Mouse (Mus musculus): Measurements from ENCODE around the gene Lnx2.
A peak's percentile ranks its signal among the peaks of the same experiment; 100 is the strongest.

Gene Lnx2

DNA sequence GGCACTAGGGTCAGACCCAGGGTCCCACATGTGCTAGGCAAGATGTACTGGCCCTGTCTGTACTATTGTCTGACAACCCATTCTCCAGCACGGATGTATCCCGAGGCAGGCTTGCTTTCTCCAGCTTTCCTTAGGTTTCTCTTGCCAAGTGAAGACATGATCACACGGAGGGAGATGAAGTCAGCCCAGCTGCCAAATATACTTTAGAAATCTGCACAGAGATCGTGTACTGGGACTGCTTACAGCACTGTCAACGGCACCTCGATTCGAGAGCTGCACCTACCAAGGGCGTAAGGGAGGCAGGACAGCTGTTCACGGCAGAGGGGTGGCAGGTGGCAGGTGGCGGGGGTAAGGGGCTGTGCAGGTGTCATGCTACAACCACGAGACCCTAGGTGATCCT, 55.8 kb downstream of the Lnx2 start:
- no peak for DNase-seq (ENCODE audit: low spot score in 2 of 2)

DNA sequence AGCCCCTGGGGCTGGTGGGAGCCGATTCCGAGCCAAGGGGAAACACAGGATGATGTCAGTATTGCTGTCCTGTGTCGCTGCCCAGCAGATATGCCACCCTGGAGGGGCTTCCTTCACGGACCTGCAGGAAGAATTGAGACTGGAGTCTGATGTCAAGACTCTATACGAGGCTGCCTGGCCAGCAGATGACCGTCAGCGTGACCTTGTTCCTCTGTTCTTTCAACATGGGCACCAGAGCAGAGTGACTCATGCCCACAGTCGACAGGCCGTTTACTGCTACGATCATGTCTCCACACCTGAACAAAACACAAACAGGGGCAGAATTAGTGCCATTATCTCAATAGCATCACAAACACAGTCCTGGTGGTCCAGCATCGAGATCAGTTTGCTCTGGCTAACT, 57.6 kb downstream of the Lnx2 start:
- DNase-seq (ENCODE audit: low spot score in 2 of 2), result no peak

GRCm38 (mm10) chr5:147017526-147017925, 58.9 kb downstream of the Lnx2 start:
- no peak for DNase-seq (ENCODE audit: low spot score in 2 of 2)

DNA sequence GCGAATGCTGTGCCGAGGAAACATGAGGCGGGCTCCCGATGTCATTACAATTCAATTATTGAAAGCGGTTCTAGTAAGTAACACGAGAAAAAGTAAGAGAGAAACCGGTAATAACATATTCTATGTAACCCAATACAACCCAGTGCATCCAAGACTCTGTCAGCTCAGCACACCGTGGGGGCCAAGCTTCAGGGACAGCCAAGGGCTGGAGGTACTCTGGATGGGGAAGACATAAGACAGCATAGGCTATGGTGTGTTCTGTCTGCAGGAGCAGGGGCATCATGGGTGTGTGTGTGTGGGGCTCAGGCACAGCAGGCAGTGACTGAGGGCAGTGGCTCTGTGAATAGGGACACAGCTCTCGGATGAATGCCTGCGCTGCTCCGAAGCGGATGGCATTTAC, 59.8 kb downstream of the Lnx2 start:
- DNase-seq (ENCODE audit: low spot score in 2 of 2), result no peak

GRCm38 (mm10) chr5:147015191-147015590, 61.2 kb downstream of the Lnx2 start:
- no peak for DNase-seq (ENCODE audit: low spot score in 2 of 2)

DNA sequence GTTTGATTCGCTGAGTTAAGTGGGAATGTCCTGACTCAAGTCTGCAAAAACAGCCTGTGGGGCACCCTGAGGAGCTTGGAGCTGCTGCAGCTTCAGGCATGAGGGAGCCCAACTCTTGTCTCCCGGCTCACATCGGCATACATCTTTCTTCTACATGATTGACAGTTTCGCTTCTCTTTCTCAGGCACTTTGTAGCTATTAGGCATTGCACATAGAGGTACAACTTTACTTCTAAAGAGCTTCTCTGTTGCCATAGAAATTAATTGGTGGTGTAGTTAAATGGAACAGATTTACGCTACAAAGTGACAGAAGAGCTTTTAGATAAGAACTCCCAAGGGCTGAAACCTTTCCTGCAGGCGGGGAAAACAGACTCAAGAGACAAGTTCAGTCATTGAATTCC, 62.5 kb downstream of the Lnx2 start:
- no peak for DNase-seq (ENCODE audit: low spot score in 2 of 2)

GRCm38 (mm10) chr5:147011333-147011732, 65.1 kb downstream of the Lnx2 start:
- DNase-seq (ENCODE audit: low spot score in 2 of 2), result no peak

GRCm38 (mm10) chr5:147003303-147003702, 73.1 kb downstream of the Lnx2 start:
- DNase-seq (ENCODE audit: low spot score in 2 of 2), result no peak

DNA sequence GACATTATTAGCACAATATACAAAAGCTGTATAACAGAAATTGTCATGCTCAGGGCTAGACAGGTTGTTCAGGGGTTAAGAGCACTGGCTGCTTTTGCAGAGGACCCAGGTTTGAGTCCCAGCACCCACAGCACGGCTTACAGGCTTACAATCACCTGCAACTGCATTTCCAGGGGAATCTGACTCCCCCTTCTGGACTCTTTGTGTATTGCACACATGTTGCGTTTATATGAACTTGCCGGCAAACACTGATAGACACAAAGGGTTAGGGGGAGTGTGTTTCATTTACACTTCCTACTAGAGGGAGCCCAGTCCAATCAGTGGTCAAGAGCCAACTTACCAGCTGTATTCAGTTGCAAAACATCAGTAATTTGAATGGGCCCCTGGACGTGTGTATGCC, 75.1 kb downstream of the Lnx2 start:
- no peak for DNase-seq (ENCODE audit: low spot score in 2 of 2)

- no peak for DNase-seq (ENCODE audit: low spot score in 2 of 2)
Observed at GRCm38 (mm10) chr5:146998802-146999201, 77.6 kb downstream of the Lnx2 start.

GRCm38 (mm10) chr5:146996812-146997211, 79.6 kb downstream of the Lnx2 start:
- DNase-seq (ENCODE audit: low spot score in 2 of 2), result no peak

- no peak for DNase-seq (ENCODE audit: low spot score in 2 of 2)
Observed at GRCm38 (mm10) chr5:146994973-146995372, 81.4 kb downstream of the Lnx2 start.

DNA sequence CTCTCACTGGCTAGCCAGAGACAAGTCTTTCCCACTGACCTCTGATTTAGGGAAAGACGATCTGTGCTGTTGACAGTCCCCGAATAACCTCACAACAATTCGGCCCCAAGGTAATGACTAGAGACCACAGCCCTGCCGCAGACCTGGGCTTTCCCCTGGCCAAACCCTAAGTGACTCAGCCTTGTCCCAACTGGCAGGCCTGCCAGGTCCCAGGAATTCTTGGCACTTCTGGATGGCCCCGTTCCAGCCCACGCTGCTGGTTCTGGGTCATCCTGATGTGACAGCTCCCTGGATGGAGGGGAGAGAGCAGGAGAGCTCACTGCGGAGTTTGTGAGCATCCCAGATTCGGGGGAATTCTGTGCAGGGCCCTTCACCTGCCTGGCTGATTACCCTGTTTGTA, 82.9 kb downstream of the Lnx2 start:
- DNase-seq (ENCODE audit: low spot score in 2 of 2), result no peak

- no peak for DNase-seq (ENCODE audit: low spot score in 2 of 2)
Observed at GRCm38 (mm10) chr5:146989051-146989450, 87.3 kb downstream of the Lnx2 start.

- DNase-seq (ENCODE audit: low spot score in 2 of 2), result no peak
Observed at GRCm38 (mm10) chr5:146987588-146987987, 88.8 kb downstream of the Lnx2 start.

DNA sequence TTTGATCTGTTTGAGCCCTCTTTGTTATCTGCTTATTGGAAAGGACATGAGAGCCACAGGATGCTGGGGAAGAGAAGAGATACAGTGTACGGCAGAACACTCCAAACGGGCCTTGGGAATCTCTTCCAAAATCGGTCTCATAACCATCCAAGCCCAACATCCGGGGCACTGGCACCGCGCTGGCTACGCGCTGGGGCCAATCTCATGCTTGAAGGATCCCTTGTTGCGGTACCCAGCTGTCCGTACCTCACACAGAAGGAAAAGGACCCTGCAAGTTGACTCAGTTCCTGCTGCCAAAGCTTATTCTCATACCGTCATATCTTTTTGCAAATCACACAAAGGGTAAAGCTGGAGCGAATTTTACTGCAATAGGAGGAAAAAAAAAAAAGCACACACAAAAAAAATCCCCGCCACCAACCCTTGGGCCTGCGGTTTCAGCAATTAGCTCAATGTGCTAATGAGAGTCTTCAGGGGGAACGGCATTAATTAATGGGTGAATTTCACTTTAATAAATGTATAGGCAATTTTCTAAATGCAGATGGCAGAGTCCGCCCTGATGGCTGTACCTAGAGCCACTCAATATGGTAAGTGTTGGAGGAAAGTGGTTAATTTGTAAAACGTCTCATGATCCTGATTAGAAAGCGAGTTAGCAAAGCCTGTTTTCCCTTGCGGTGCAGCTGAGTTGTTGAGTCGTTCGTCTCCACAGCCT, 90.5 kb downstream of the Lnx2 start:
- DNase-seq (ENCODE audit: low spot score in 2 of 2), result no peak

DNA sequence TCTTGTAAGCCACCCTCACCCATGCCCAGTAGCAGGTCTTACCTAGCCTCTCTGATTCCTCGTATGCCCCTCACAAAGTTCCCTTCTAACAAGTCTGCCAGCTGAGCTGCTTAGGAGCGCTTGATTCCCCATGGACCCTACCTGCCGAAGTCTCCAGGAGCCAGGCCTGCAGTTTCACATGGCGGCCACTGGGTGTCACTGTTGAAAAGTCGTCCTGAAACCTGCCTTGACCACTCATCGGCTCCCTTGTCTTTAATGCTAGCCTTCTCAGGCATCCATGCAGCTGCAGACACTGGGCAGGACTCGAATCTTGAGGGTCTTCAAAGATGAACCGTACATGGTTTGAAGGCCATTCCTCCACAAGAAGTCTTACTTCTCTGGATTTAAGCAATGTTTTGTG, 93.2 kb downstream of the Lnx2 start:
- DNase-seq (ENCODE audit: low spot score in 2 of 2), result peak; percentile 32 to 63

- no peak for DNase-seq (ENCODE audit: low spot score in 2 of 2)
Observed at GRCm38 (mm10) chr5:146981376-146981775, 95.0 kb downstream of the Lnx2 start.

- DNase-seq (ENCODE audit: low spot score in 2 of 2), result no peak
Observed at GRCm38 (mm10) chr5:146974781-146975123, 101.6 kb downstream of the Lnx2 start.

GRCm38 (mm10) chr5:146973858-146974780, 102.3 kb downstream of the Lnx2 start:
- DNase-seq (ENCODE audit: low spot score in 2 of 2), result no peak

DNA sequence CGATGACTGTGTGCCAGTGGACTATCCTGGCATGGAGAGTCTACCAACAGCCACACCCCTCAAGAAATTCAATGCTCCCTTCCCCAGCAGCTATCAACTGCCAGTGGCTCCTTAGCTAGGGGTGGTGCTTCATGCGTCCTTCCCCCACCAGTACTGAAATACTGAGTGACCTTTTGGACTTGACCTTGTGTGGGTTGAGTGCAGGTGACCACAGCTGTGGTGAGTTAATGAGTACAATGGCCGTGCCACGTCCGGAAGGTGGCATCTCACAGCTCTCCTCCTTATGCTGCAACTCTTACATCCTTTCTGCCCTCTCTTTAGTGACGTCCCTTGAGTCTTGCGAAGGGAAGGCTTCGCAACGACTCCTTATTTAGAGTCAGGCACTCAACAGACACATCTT, 103.0 kb downstream of the Lnx2 start:
- no peak for DNase-seq (ENCODE audit: low spot score in 2 of 2)

DNA sequence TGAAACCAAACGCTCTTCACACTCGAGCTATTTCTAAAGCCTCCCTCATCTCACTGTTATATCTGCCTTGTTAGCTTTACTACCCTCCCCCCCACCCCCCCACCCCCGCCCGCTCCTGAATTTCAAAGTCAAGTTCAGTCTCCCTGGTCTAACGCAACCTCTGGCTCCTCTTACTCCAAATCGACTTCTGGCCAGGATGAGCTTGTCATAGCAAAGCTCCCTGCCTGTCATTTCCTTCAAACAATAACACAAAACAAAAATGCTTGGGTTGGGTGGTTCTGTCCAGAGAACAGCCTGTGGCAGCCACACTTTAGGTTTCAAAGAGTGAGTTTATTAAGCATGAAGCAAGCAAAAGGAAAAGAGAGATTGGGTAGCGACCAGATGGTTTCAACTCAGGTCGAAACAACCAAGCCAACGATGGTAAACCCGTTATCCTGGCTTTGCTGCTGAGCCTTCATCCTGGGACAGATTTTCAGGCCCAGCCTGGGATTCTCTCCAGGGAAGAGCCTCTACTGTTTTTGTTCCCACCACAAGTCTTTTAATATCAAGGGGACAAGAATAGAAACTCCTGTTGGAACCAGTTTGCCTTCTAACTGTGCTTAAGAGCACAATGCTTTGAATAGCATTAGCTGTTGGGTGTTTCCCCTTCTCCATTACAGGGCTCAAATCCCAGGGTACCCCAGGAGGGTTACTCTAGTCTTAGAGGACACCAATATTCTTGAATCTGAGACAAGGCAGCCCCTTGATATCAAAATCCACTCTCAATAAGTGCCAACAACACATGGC, 104.4 kb downstream of the Lnx2 start:
- DNase-seq (ENCODE audit: low spot score in 2 of 2), result no peak
